Mouse (Mus musculus) limb, embryonic 14.5 days (tissue): ENCODE data around the gene Ttc1. TPM values are rescaled to one million over a fixed set of nuclear protein-coding genes. Genes with fewer than 3 reads are reported as not detected.

ENCODE experiments used
- ATAC-seq: fragments of 200-750 bp; cut with Nextera tagmentation; 2 replicates; pipeline ENCODE4 v1.8.0; 2017; ENCODE audit warnings: low read depth, moderate number of reproducible peaks, moderate TSS enrichment; ENCODE audit not compliant: low FRiP score
- DNase-seq: peaks from one replicate; pipeline ENCODE4 v3.0.0-alpha.2; 2015; ENCODE audit warnings: low spot score
- H3K27ac ChIP-seq: fragments of 300-500 bp; sonication (generic); replicated peaks from 2 replicates; pipeline ENCODE4 v1.5.1; 2014; ENCODE audit warnings: low read depth, mild to moderate bottlenecking, low read length, moderate library complexity, mixed read lengths
- H3K27me3 ChIP-seq: fragments of 300-500 bp; sonication (generic); 2 replicates; pipeline ENCODE4 v1.6.1; 2014; ENCODE audit warnings: low read length, mixed read lengths; ENCODE audit not compliant: control insufficient read depth, insufficient read depth
- H3K36me3 ChIP-seq: fragments of 300-500 bp; sonication (generic); 2 replicates; pipeline ENCODE4 v1.6.1; 2014; ENCODE audit warnings: mild to moderate bottlenecking, low read length, moderate library complexity, mixed read lengths; ENCODE audit not compliant: control insufficient read depth, insufficient read depth
- H3K4me1 ChIP-seq: fragments of 300-500 bp; sonication (generic); 2 replicates; pipeline ENCODE4 v1.6.1; 2014; ENCODE audit warnings: antibody characterized with exemption, low read length, mixed read lengths; ENCODE audit not compliant: control insufficient read depth, insufficient read depth
- H3K4me2 ChIP-seq: fragments of 300-500 bp; sonication (generic); replicated peaks from 2 replicates; pipeline ENCODE4 v1.6.1; 2014; ENCODE audit warnings: low read depth, mild to moderate bottlenecking, low read length, moderate library complexity; ENCODE audit not compliant: severe bottlenecking
- H3K4me3 ChIP-seq: fragments of 300-500 bp; sonication (generic); replicated peaks from 2 replicates; pipeline ENCODE4 v1.5.1; 2014; ENCODE audit warnings: low read length
- H3K9ac ChIP-seq: fragments of 300-500 bp; sonication (generic); 2 replicates; pipeline ENCODE4 v1.6.1; 2014; ENCODE audit warnings: mild to moderate bottlenecking, low read depth, low read length, moderate library complexity; ENCODE audit not compliant: severe bottlenecking
- H3K9me3 ChIP-seq: fragments of 300-500 bp; sonication (generic); 2 replicates; pipeline ENCODE4 v1.6.1; 2016; ENCODE audit warnings: low read length; ENCODE audit not compliant: control insufficient read depth
- POLR2A ChIP-seq: fragments of 200-500 bp; IDR thresholded peaks from 2 replicates; pipeline ENCODE4 v1.8.0; 2012; ENCODE audit warnings: inconsistent platforms, mild to moderate bottlenecking, moderate library complexity, borderline replicate concordance; ENCODE audit not compliant: insufficient read depth, insufficient read length; ENCODE audit errors: extremely low read depth
- WGBS: fragments of 180-500 bp; shearing (Covaris S2); extraction: QIAGEN DNeasy Blood & Tissue Kit; methylation state at CpG from one replicate; pipeline ENCODE4 v1.1.7; 2014; 5-methylcytosine and 5-hydroxymethylcytosine counted together
- polyA plus RNA-seq, 2 experiments: library from polyadenylated mRNA; depleted of rRNA in 1 of 2; stranded (reverse) in 1 of 2; unstranded in 1 of 2; fragments of >200 nt; fragmentation: Nextera tagmentation in 1 of 2; extraction: Ambion mirVana in 1 of 2; gene quantifications; 2 replicates each; pipeline versions ENCODE4 v1.2.1 to v1.2.3; 2012 to 2014

Gene Ttc1
- polyA plus RNA-seq, 2 experiments = 40.8 to 66.3 TPM

- H3K4me3 ChIP-seq = no peak overlapping the region
These were observed 19.9 kb upstream of the Ttc1 start for GRCm38 (mm10) chr11:43767749-43768148.

GRCm38 (mm10) chr11:43766922-43767648, 19.3 kb upstream of the Ttc1 start:
- TF ChIP-seq POLR2A = no peak
- H3K27me3 ChIP-seq = no peaks in the 10 kb centered on the region
- peak; percentile 88 for ATAC-seq
- peak overlapping the region; percentile 43 for H3K4me3 ChIP-seq
- WGBS = 5% methylated on average over 36 of the region's 37 CpGs
- H3K36me3 ChIP-seq = no peaks in the 10 kb centered on the region
- H3K27ac ChIP-seq = no peak overlapping the region
- H3K9ac ChIP-seq = peak overlapping the region; percentile 38; the same call in 1 of the 2 replicates
- peak overlapping the region; percentile 62 for H3K4me2 ChIP-seq
- peaks cover 2% of the 10 kb centered on the region; the same call in 1 of the 2 replicates for H3K4me1 ChIP-seq
- DNase-seq = peak; percentile 90
- H3K9me3 ChIP-seq = no peaks in the 10 kb centered on the region

More at GRCm38 (mm10) chr11:43767749-43768148, 19.9 kb upstream of the Ttc1 start:
- DNase-seq = no peak
- Histone ChIP-seq H3K4me1 (peaks cover 2% of the 10 kb centered on the region; the same call in 1 of the 2 replicates), H3K9me3 (no peaks in the 10 kb centered on the region), H3K9ac (no peak overlapping the region), H3K36me3 (no peaks in the 10 kb centered on the region), H3K27me3 (no peaks in the 10 kb centered on the region), H3K4me2 (peak overlapping the region; percentile 62), H3K27ac (no peak overlapping the region)
- ATAC-seq = no peak
- 65% methylated on average over 11 of the region's 11 CpGs for WGBS
- TF ChIP-seq POLR2A = no peak

DNA sequence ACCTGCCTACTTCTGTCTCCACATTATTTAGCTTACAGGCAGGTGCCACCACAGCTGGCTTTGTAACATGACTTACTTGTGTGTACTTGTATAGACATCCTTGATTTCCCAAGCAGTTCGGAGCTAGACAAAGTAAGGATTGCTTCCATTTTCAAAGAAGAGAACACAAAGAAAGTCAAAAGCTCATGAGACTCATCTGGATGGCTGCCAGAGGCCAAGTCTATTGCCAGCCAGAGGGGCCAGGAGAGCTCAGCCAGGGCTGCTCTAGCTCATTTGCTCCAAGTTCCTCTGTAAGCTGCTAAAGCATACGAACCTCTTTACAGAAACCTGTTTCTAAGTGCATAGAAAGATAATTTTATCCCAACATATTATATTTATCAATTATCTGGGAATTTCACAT, 10.6 kb upstream of the Ttc1 start:
- ATAC-seq (no peak), DNase-seq (no peak)
- no peak overlapping the region for H3K4me3 ChIP-seq
- no peak overlapping the region for H3K9ac ChIP-seq
- no peak overlapping the region for H3K4me2 ChIP-seq
- H3K9me3 ChIP-seq = no peaks in the 10 kb centered on the region
- H3K36me3 ChIP-seq = no peaks in the 10 kb centered on the region
- 72% methylated on average over 2 of the region's 2 CpGs for WGBS
- no peak overlapping the region for H3K27ac ChIP-seq
- H3K4me1 ChIP-seq = no peaks in the 10 kb centered on the region
- no peak for TF ChIP-seq POLR2A
- H3K27me3 ChIP-seq = no peaks in the 10 kb centered on the region

GRCm38 (mm10) chr11:43755411-43755810, 7.6 kb upstream of the Ttc1 start:
- H3K9ac ChIP-seq = no peak overlapping the region
- H3K4me1 ChIP-seq = no peaks in the 10 kb centered on the region
- no peaks in the 10 kb centered on the region for H3K27me3 ChIP-seq
- DNase-seq (no peak), ATAC-seq (no peak)
- 67% methylated on average over 5 of the region's 5 CpGs for WGBS
- H3K36me3 ChIP-seq = no peaks in the 10 kb centered on the region
- no peaks in the 10 kb centered on the region for H3K9me3 ChIP-seq
- no peak overlapping the region for H3K4me3 ChIP-seq
- no peak overlapping the region for H3K27ac ChIP-seq
- no peak overlapping the region for H3K4me2 ChIP-seq
- no peak for TF ChIP-seq POLR2A

DNA sequence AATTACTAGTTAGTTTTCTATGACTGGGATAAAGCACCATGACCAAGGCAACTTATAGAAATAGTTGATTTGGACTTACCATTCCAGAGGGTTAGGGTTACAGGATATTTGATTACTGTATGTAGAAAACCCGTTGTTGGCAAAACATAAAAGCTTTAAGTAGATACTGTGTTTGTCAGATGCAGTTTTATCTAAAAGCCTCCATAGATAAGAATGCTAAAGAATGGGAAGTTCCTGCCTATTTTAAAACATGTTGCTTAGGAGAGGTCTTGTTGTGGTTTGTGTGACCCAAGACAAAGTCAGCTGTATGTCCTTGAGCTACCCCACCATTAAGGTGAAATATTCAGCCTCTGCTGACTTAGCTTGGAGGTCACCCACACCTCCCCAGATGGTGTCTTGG, 6.8 kb upstream of the Ttc1 start:
- H3K27me3 ChIP-seq = no peaks in the 10 kb centered on the region
- no peaks in the 10 kb centered on the region for H3K4me1 ChIP-seq
- H3K4me3 ChIP-seq = no peak overlapping the region
- TF ChIP-seq POLR2A = no peak
- 82% methylated on average over 1 of the region's 1 CpGs for WGBS
- no peak overlapping the region for H3K4me2 ChIP-seq
- ATAC-seq (no peak), DNase-seq (no peak)
- no peaks in the 10 kb centered on the region for H3K36me3 ChIP-seq
- no peaks in the 10 kb centered on the region for H3K9me3 ChIP-seq
- no peak overlapping the region for H3K9ac ChIP-seq
- no peak overlapping the region for H3K27ac ChIP-seq
